Mouse (Mus musculus) megakaryocyte, embryonic 14.5 days (primary cell): ENCODE data around the gene Dnaja3.

Source experiments
- FLI1 ChIP-seq: IDR thresholded peaks from 2 replicates; pipeline ENCODE4 v1.6.1; 2012; ENCODE audit warnings: low read length, inconsistent platforms, mixed read lengths
- GATA1 ChIP-seq: IDR thresholded peaks from 3 replicates; pipeline ENCODE4 v1.6.1; 2012; ENCODE audit warnings: mixed read lengths, low read length, inconsistent platforms, borderline replicate concordance

DNA sequence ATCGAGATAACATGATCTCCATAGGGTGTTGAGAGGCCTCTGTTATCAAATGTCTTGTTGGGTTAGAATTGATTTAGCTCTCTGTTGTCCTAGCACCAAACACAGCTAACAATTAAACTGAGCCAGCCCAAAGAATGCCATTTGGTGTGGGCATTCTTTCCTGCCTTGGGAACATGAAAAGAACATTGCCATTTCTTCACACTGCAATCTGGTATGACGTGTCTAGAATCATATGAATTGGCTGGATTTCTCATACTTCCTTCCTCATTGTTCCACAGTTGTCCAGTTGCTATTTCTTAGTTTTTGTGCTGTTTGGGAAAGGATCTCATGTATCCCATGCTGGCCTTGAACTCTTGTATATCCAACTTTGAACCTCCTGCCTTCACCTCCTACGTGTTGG, 114.3 kb downstream of the Dnaja3 start:
- TF ChIP-seq GATA1: no peak
- no peak for TF ChIP-seq FLI1
